Mouse (Mus musculus) thymus, adult 2 months (tissue): ENCODE measurements around the gene Slc4a2.

Experiments used
- CTCF ChIP-seq: fragments of 200-500 bp; IDR thresholded peaks from 2 replicates; pipeline ENCODE4 v1.5.1; 2012; ENCODE audit warnings: mild to moderate bottlenecking, control low read depth, low read length, moderate library complexity, borderline replicate concordance; ENCODE audit not compliant: control insufficient read depth, poor library complexity, insufficient read depth; ENCODE audit errors: extremely low read depth
- POLR2A ChIP-seq: fragments of 200-500 bp; IDR thresholded peaks from 2 replicates; pipeline ENCODE4 v1.6.1; 2012; ENCODE audit warnings: mild to moderate bottlenecking, low read length, control low read depth, moderate library complexity; ENCODE audit not compliant: control insufficient read depth, poor library complexity, insufficient read depth; ENCODE audit errors: extremely low read depth

- TF ChIP-seq CTCF (no peak), POLR2A (no peak)
These were observed 23.3 kb upstream of the Slc4a2 start for GRCm38 (mm10) chr5:24400362-24400761.
